Mouse (Mus musculus) olfactory bulb, adult 2 months (tissue): ENCODE measurements at regions not wholly inside any gene's neighbourhood (a gene's known extent, or its start where the extent isn't known, plus 50 kb on each side); places are given as distances from the start of the nearest gene placed in this dataset.
"Not testable (repeated sequence)": the region's sequence is repeated elsewhere in the genome, so short reads cannot be mapped to it uniquely, and the experiment has no call there.

Source experiments
- H3K27ac ChIP-seq: fragments of 200-500 bp; 2 replicates; pipeline ENCODE4 v1.5.1; 2012; ENCODE audit warnings: low read depth, low read length; ENCODE audit not compliant: insufficient read depth
- H3K4me1 ChIP-seq: fragments of 200-500 bp; 2 replicates; pipeline ENCODE4 v1.6.1; 2012; ENCODE audit warnings: low read length; ENCODE audit not compliant: control insufficient read depth, insufficient read depth
- H3K4me3 ChIP-seq: fragments of 200-500 bp; 2 replicates; pipeline ENCODE4 v1.5.1; 2012; ENCODE audit warnings: mild to moderate bottlenecking, low read depth, low read length, moderate library complexity; ENCODE audit not compliant: insufficient read depth
- CTCF ChIP-seq: fragments of 200-500 bp; IDR thresholded peaks from 2 replicates; pipeline ENCODE4 v1.5.1; 2012; ENCODE audit warnings: low read depth, mild to moderate bottlenecking, low read length, moderate library complexity; ENCODE audit not compliant: insufficient read depth
- POLR2A ChIP-seq: fragments of 200-500 bp; IDR thresholded peaks from 2 replicates; pipeline ENCODE4 v1.6.1; 2012; ENCODE audit warnings: mild to moderate bottlenecking, low read depth, low read length, moderate library complexity; ENCODE audit not compliant: insufficient read depth
- WGBS: fragments of 180-500 bp; shearing (Covaris S2); methylation state at CpG from one replicate; pipeline ENCODE4 v1.1.7; 2018; 5-methylcytosine and 5-hydroxymethylcytosine counted together

- TF ChIP-seq POLR2A (no peak), CTCF (no peak)
- 45% methylated on average over 8 of the region's 8 CpGs for WGBS
- H3K4me3 ChIP-seq: no peak overlapping the region
These were observed 123.7 kb downstream of the Rdh14 start for GRCm38 (mm10) chr12:10514278-10514677.

GRCm38 (mm10) chr12:10524509-10525286 lies 134.1 kb downstream of the Rdh14 start:
- 34% methylated on average over 7 of the region's 7 CpGs for WGBS
- H3K27ac ChIP-seq: no peak overlapping the region
- no peak overlapping the region for H3K4me3 ChIP-seq
- no peaks in the 10 kb centered on the region for H3K4me1 ChIP-seq
- no peak for TF ChIP-seq POLR2A
- no peak for TF ChIP-seq CTCF

More at GRCm38 (mm10) chr12:10514278-10514677, 123.7 kb downstream of the Rdh14 start:
- Histone ChIP-seq H3K27ac (no peak overlapping the region), H3K4me1 (no peaks in the 10 kb centered on the region)

GRCm38 (mm10) chr12:10525934-10526333 lies 135.4 kb downstream of the Rdh14 start:
- no peak for TF ChIP-seq POLR2A
- 83% methylated on average over 4 of the region's 4 CpGs for WGBS
- Histone ChIP-seq H3K4me1 (no peaks in the 10 kb centered on the region), H3K4me3 (no peak overlapping the region), H3K27ac (no peak overlapping the region)

- H3K4me3 ChIP-seq: no peak overlapping the region
- no peak for TF ChIP-seq CTCF
- no peak for TF ChIP-seq POLR2A
- no peaks in the 10 kb centered on the region for H3K4me1 ChIP-seq
- 88% methylated on average over 2 of the region's 2 CpGs for WGBS
- H3K27ac ChIP-seq: no peak overlapping the region
These were observed 138.5 kb downstream of the Rdh14 start for GRCm38 (mm10) chr12:10529077-10529476.

GRCm38 (mm10) chr12:10530996-10531395 lies 140.4 kb downstream of the Rdh14 start:
- Histone ChIP-seq H3K4me3 (no peak overlapping the region), H3K4me1 (no peaks in the 10 kb centered on the region), H3K27ac (no peak overlapping the region)
- TF ChIP-seq POLR2A (no peak), CTCF (no peak)
- 87% methylated on average over 3 of the region's 3 CpGs for WGBS

GRCm38 (mm10) chr12:10533971-10534370 lies 143.4 kb downstream of the Rdh14 start:
- no peak overlapping the region for H3K27ac ChIP-seq
- 92% methylated on average over 6 of the region's 6 CpGs for WGBS
- no peak for TF ChIP-seq POLR2A
- no peak for TF ChIP-seq CTCF

GRCm38 (mm10) chr12:10536239-10536638 lies 145.7 kb downstream of the Rdh14 start:
- H3K4me3 ChIP-seq: no peak overlapping the region
- 56% methylated on average over 12 of the region's 12 CpGs for WGBS
- no peak overlapping the region for H3K27ac ChIP-seq
- H3K4me1 ChIP-seq: peaks cover 2% of the 10 kb centered on the region; the same call in 1 of the 2 replicates
- TF ChIP-seq POLR2A: no peak

More at GRCm38 (mm10) chr12:10533971-10534370, 143.4 kb downstream of the Rdh14 start:
- Histone ChIP-seq H3K4me3 (no peak overlapping the region), H3K4me1 (peaks cover 2% of the 10 kb centered on the region; the same call in 1 of the 2 replicates)

- Histone ChIP-seq H3K4me3 (no peak overlapping the region), H3K27ac (no peak overlapping the region), H3K4me1 (peaks cover 2% of the 10 kb centered on the region; the same call in 1 of the 2 replicates)
- TF ChIP-seq POLR2A: no peak
- TF ChIP-seq CTCF: 0 out of 2 replicates have a peak, but pooled peaks have one; percentile 12
- WGBS: 3% methylated on average over 4 of the region's 4 CpGs
These were observed 146.5 kb downstream of the Rdh14 start for GRCm38 (mm10) chr12:10537069-10537468.

GRCm38 (mm10) chr12:10549481-10550201 lies 159.1 kb downstream of the Rdh14 start:
- TF ChIP-seq POLR2A (no peak), CTCF (no peak)
- no peaks in the 10 kb centered on the region for H3K4me1 ChIP-seq
- 22% methylated on average over 1 of the region's 1 CpGs for WGBS
- no peak overlapping the region for H3K4me3 ChIP-seq
- no peak overlapping the region for H3K27ac ChIP-seq

- not testable (repeated sequence) for H3K4me3 ChIP-seq, H3K4me1 ChIP-seq, H3K27ac ChIP-seq
- 75% methylated on average over 1 of the region's 1 CpGs for WGBS
These were observed 164.1 kb downstream of the Rdh14 start for GRCm38 (mm10) chr12:10554701-10555100.
